9 mouse cellular contexts compared by ENCODE assay signal in genomic region chr5:77193951-77194350, GRCm38 (mm10). TPM values are rescaled to one million over a fixed set of nuclear protein-coding genes. Genes with fewer than 3 reads are reported as not detected.
A peak's percentile ranks its signal among the peaks of the same experiment; 100 is the strongest.
DNase-seq lines count a peak whose midpoint lies in the region; ATAC-seq lines count a peak whose summit lies in the region.
"Had no signal": no experiment of that assay in that cellular context is flagged by ENCODE, and none has a peak within 500 bp of the region (broad histone marks: within the 10 kb centered on the region; RNA-seq: fewer than 3 reads in every experiment).

No protein-coding gene starts in this region.

- H3K27ac ChIP-seq in liver, embryonic 11.5 days (ENCODE audit: low read depth, low read length) = no peak overlapping the region

- peak; percentile 29 to 38 for DNase-seq in gastrocnemius, adult 8-10 months (ENCODE audit: low spot score in 2 of 2)
- no peak for DNase-seq in gastrocnemius, postnatal 4 days (ENCODE audit: low spot score in 2 of 2)
- peak; percentile 59 for DNase-seq in urinary bladder, postnatal 14 days (ENCODE audit: low spot score)
- no peak for DNase-seq in urinary bladder, adult 2 months (ENCODE audit: low spot score)
- peak; percentile 73 for DNase-seq in embryo, embryonic 10.5 days (ENCODE audit: low spot score)
- peak; percentile 46 for DNase-seq in liver, embryonic 11.5 days (ENCODE audit: low spot score)
- DNase-seq in spleen, adult 18-20 months = peak; percentile 37 to 71
- DNase-seq in ovary, adult 18-20 months (ENCODE audit: low spot score) = no peak

- no peaks in the 10 kb centered on the region for H3K36me3 ChIP-seq in liver, embryonic 11.5 days (ENCODE audit: control insufficient read depth, insufficient read depth, low read length)

- no peaks in the 10 kb centered on the region for H3K4me1 ChIP-seq in liver, embryonic 11.5 days (replicated peaks; ENCODE audit: control insufficient read depth, insufficient read depth, low read length)

- no peak for ATAC-seq in liver, embryonic 11.5 days (replicated peaks; ENCODE audit: low FRiP score)

- no peak overlapping the region for H3K4me2 ChIP-seq in liver, embryonic 11.5 days

- WGBS in liver, embryonic 11.5 days = 40% methylated on average over 3 of the region's 3 CpGs

- H3K9ac ChIP-seq in liver, embryonic 11.5 days (ENCODE audit: low read depth, low read length) = no peak overlapping the region

- no peaks in the 10 kb centered on the region for H3K9me3 ChIP-seq in liver, embryonic 11.5 days (ENCODE audit: control insufficient read depth, low read length)

- H3K27me3 ChIP-seq in liver, embryonic 11.5 days (replicated peaks; ENCODE audit: control insufficient read depth, insufficient read depth, low read length) = no peaks in the 10 kb centered on the region

- H3K4me3 ChIP-seq in liver, embryonic 11.5 days (ENCODE audit: low read depth, low read length) = no peak overlapping the region

RNA-seq across cellular contexts. Expression of gene Spink2, which starts 17.3 kb away (rescaled TPM):
- total RNA-seq in gastrocnemius, adult 8-10 months (2022) = not detected
- total RNA-seq in gastrocnemius, postnatal 4 days (2021) = 1 to 10 TPM; 2.7 to 4.0 TPM
- 1.0 and 1.7 TPM in 2 replicates for polyA plus RNA-seq in urinary bladder, adult 2 months (2012; rRNA removed)
- 0.29 TPM in 1 of 2 replicates, not detected in the other for polyA plus RNA-seq in liver, embryonic 11.5 days (2014; fragmentation: Nextera tagmentation; extraction: Ambion mirVana)
- total RNA-seq: layer of hippocampus, adult 8-10 months had no signal

Comparison
In these comparisons a context has a peak if more than half of its experiments do, and no peak if none do; other contexts are left out.
1. DNase-seq: peak in gastrocnemius, adult 8-10 months (2 of 2), urinary bladder, postnatal 14 days (single experiment), embryo, embryonic 10.5 days (single experiment), liver, embryonic 11.5 days (single experiment) and spleen, adult 18-20 months (2 of 2); none in gastrocnemius, postnatal 4 days (0 of 2), urinary bladder, adult 2 months (single experiment) and ovary, adult 18-20 months (single experiment).